Mouse (Mus musculus) CD4-positive naive resting alpha-beta T cell, adult 76 days (primary cell): ENCODE results near the gene Car1. TPM values are rescaled to one million over a fixed set of nuclear protein-coding genes. Genes with fewer than 3 reads are reported as not detected.

Experiments
- total RNA-seq: library from RNA; stranded (reverse); gene quantifications from one replicate; pipeline ENCODE4 v1.2.4, GENCODE M21; 2023

Gene Car1
- total RNA-seq = 1.6 TPM

GRCm38 (mm10) chr3:14808211-14808610 is at the start of gene Car1:
Gene Car1 (minus strand): TSS chr3:14808368.

Other genes with a start within 250 kb of the Car1 start
- 113 TPM for gene 1810022K09Rik, start 197.1 kb downstream of the Car1 start, total RNA-seq
- gene Car13, start 166.6 kb downstream of the Car1 start, total RNA-seq = 0.47 TPM
- gene Car3, start 55.1 kb upstream of the Car1 start, total RNA-seq = not detected
- 13.7 TPM for gene Car2, start 77.9 kb upstream of the Car1 start, total RNA-seq